Mouse (Mus musculus): ENCODE data around the gene Adam15.

Gene Adam15

GRCm38 (mm10) chr3:89349869-89350501, at the start of gene Adam15:
Gene Adam15, minus strand, starts transcription at chr3:89349996.
- ATAC-seq (ENCODE audit: insufficient number of reproducible peaks, low FRiP score, low TSS enrichment): peak; percentile 80

GRCm38 (mm10) chr3:89396654-89397005, 46.8 kb upstream of the Adam15 start:
- ATAC-seq (ENCODE audit: insufficient number of reproducible peaks, low FRiP score, low TSS enrichment): no peak

- no peak for ATAC-seq (ENCODE audit: insufficient number of reproducible peaks, low FRiP score, low TSS enrichment)
Observed at GRCm38 (mm10) chr3:89395806-89396653, 46.2 kb upstream of the Adam15 start.

GRCm38 (mm10) chr3:89395419-89395805, 45.6 kb upstream of the Adam15 start:
- no peak for ATAC-seq (ENCODE audit: insufficient number of reproducible peaks, low FRiP score, low TSS enrichment)

GRCm38 (mm10) chr3:89394894-89395256, 45.1 kb upstream of the Adam15 start:
- ATAC-seq (ENCODE audit: insufficient number of reproducible peaks, low FRiP score, low TSS enrichment): 0 out of 2 replicates have a peak, but pooled peaks have one; percentile 13

GRCm38 (mm10) chr3:89394006-89394893, 44.5 kb upstream of the Adam15 start, which contains the start of gene Zbtb7b:
Gene Zbtb7b, minus strand, starts transcription at chr3:89394776.
- peak; percentile 21; the same call in 1 of the 2 replicates for ATAC-seq (ENCODE audit: insufficient number of reproducible peaks, low FRiP score, low TSS enrichment)

GRCm38 (mm10) chr3:89393605-89394004, 43.8 kb upstream of the Adam15 start:
- peak; percentile 80 for ATAC-seq (ENCODE audit: insufficient number of reproducible peaks, low FRiP score, low TSS enrichment)

- ATAC-seq (ENCODE audit: insufficient number of reproducible peaks, low FRiP score, low TSS enrichment): no peak
Observed at GRCm38 (mm10) chr3:89392871-89393311, 43.1 kb upstream of the Adam15 start.

GRCm38 (mm10) chr3:89391663-89392511, 42.1 kb upstream of the Adam15 start:
- ATAC-seq (ENCODE audit: insufficient number of reproducible peaks, low FRiP score, low TSS enrichment): no peak

- no peak for ATAC-seq (ENCODE audit: insufficient number of reproducible peaks, low FRiP score, low TSS enrichment)
Observed at GRCm38 (mm10) chr3:89390699-89391662, 41.2 kb upstream of the Adam15 start.

GRCm38 (mm10) chr3:89390111-89390515, 40.3 kb upstream of the Adam15 start:
- ATAC-seq (ENCODE audit: insufficient number of reproducible peaks, low FRiP score, low TSS enrichment): no peak

GRCm38 (mm10) chr3:89388901-89389740, 39.3 kb upstream of the Adam15 start:
- no peak for ATAC-seq (ENCODE audit: insufficient number of reproducible peaks, low FRiP score, low TSS enrichment)

GRCm38 (mm10) chr3:89388134-89388881, 38.5 kb upstream of the Adam15 start:
- ATAC-seq (ENCODE audit: insufficient number of reproducible peaks, low FRiP score, low TSS enrichment): no peak

GRCm38 (mm10) chr3:89387632-89388031, 37.8 kb upstream of the Adam15 start:
- ATAC-seq (ENCODE audit: insufficient number of reproducible peaks, low FRiP score, low TSS enrichment): no peak

GRCm38 (mm10) chr3:89386438-89387420, 36.9 kb upstream of the Adam15 start:
- ATAC-seq (ENCODE audit: insufficient number of reproducible peaks, low FRiP score, low TSS enrichment): no peak

- ATAC-seq (ENCODE audit: insufficient number of reproducible peaks, low FRiP score, low TSS enrichment): no peak
Observed at GRCm38 (mm10) chr3:89385451-89385850, 35.7 kb upstream of the Adam15 start.

All from cerebellum, adult (tissue).